Mouse (Mus musculus) thymus, adult 2 months (tissue): ENCODE results near the gene Ceacam18.

Experiments used
- CTCF ChIP-seq: fragments of 200-500 bp; IDR thresholded peaks from 2 replicates; pipeline ENCODE4 v1.5.1; 2012; ENCODE audit warnings: mild to moderate bottlenecking, control low read depth, low read length, moderate library complexity, borderline replicate concordance; ENCODE audit not compliant: control insufficient read depth, poor library complexity, insufficient read depth; ENCODE audit errors: extremely low read depth
- POLR2A ChIP-seq: fragments of 200-500 bp; IDR thresholded peaks from 2 replicates; pipeline ENCODE4 v1.6.1; 2012; ENCODE audit warnings: mild to moderate bottlenecking, low read length, control low read depth, moderate library complexity; ENCODE audit not compliant: control insufficient read depth, poor library complexity, insufficient read depth; ENCODE audit errors: extremely low read depth

- no peak for TF ChIP-seq CTCF
- no peak for TF ChIP-seq POLR2A
Measured at GRCm38 (mm10) chr7:43622927-43623326, 11.6 kb upstream of the Ceacam18 start.
